Mouse (Mus musculus): ENCODE results near the gene Vmn1r69. TPM values are rescaled to one million over a fixed set of nuclear protein-coding genes. Genes with fewer than 3 reads are reported as not detected.

The Vmn1r69 gene
- not detected in 2 replicates for polyA plus RNA-seq (2014; fragmentation: Nextera tagmentation; extraction: Ambion mirVana)

DNA sequence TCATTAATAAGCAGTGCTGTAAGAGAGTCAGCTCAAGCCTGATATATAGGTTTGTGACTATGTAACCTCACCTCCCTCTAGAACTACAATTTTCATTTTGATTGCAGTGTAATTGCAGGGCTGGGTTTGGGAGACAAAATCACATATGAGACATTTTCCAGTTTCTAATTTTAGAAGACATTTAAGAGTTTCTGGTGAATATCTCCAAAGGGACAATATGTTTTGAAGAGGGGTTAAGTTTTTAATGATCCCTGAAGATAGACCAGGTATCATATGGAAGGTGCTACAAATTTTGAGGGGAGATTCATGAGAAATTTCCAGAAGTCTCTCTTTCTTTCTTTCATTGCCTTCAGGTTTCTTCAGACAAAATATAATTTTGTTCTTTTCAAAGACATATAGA, at the start of gene Vmn1r69:
Vmn1r69 (minus strand) TSS at position 101 of the 400 bp plus-strand sequence.
- Histone ChIP-seq H3K36me3 (ENCODE audit: insufficient read depth) (no peaks in the 10 kb centered on the region), H3K27me3 (ENCODE audit: insufficient read depth, low read length) (no peaks in the 10 kb centered on the region), H3K4me1 (ENCODE audit: insufficient read depth) (no peaks in the 10 kb centered on the region), H3K4me3 (ENCODE audit: low read depth, low read length) (no peak within 1 kb of the TSS), H3K9me3 (ENCODE audit: low read depth, low read length) (no peaks in the 10 kb centered on the region; the same call in 1 of the 2 replicates), H3K9ac (no peak within 1 kb of the TSS), H3K27ac (ENCODE audit: low read depth) (no peak within 1 kb of the TSS), H3K4me2 (no peak within 1 kb of the TSS)
- DNase-seq (no peak), ATAC-seq (ENCODE audit: insufficient read depth) (no peak)
- no peak for TF ChIP-seq CTCF (IDR thresholded peaks at IDR 0.05; ENCODE audit: low read depth)

DNA sequence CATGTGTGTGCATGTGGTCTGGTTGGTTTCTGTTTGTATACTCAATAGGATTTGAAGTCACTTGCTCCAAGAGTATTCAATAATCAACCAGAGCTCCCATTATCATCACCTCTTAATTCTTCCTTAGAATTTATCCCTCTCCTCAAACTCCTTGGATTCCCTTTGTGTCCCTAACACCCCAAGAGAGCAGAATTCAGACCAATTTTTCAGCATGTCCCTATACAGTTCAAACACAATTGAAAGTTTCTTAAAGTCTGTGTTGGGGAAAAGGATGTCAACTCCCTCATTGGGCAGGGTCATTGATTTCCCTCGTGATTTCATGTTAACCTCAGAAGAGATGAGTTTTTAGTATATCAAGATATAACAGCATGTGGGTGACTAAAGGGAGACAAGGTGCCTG, 17.8 kb upstream of the Vmn1r69 start, which contains the start of gene Vmn1r70:
Vmn1r70 (plus strand) TSS at position 301 of the 400 bp plus-strand sequence.
- H3K27ac ChIP-seq (ENCODE audit: low read depth) = no peak within 1 kb of the TSS
- H3K9me3 ChIP-seq (ENCODE audit: low read depth, low read length) = peaks cover 4% of the 10 kb centered on the region; the same call in 1 of the 2 replicates
- DNase-seq (no peak), ATAC-seq (ENCODE audit: insufficient read depth) (no peak)
- H3K36me3 ChIP-seq (ENCODE audit: insufficient read depth) = no peaks in the 10 kb centered on the region
- WGBS = 59% methylated on average over 1 of the region's 1 CpGs
- H3K9ac ChIP-seq = no peak within 1 kb of the TSS
- no peaks in the 10 kb centered on the region for H3K27me3 ChIP-seq (ENCODE audit: insufficient read depth, low read length)
- no peak within 1 kb of the TSS for H3K4me2 ChIP-seq
- no peak for TF ChIP-seq CTCF (IDR thresholded peaks at IDR 0.05; ENCODE audit: low read depth)
- no peaks in the 10 kb centered on the region for H3K4me1 ChIP-seq (ENCODE audit: insufficient read depth)
- no peak within 1 kb of the TSS for H3K4me3 ChIP-seq (ENCODE audit: low read depth, low read length)

DNA sequence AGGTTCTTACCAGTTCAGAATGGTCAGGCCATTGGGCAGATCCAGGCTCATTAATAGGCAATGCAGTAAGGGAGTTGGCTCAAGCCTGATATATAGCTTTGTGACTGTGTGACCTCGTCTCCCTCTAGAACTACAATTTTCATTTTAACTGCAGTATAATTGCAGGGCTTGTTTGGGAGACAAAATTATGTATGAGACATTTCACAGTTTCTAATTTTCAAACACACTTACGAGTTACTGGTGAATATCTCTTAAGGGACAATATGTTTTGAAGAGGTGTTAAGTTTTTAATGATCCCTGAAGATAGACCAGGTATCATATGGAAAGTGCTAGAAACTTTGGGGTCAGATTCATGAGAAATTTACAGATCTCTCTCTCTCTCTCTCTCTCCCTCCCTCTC, 55.1 kb downstream of the Vmn1r69 start, which contains the start of gene Vmn1r68:
Vmn1r68 (minus strand) TSS at position 101 of the 400 bp plus-strand sequence.
- Histone ChIP-seq H3K9ac (no peak within 1 kb of the TSS), H3K4me1 (ENCODE audit: insufficient read depth) (no peaks in the 10 kb centered on the region), H3K27me3 (ENCODE audit: insufficient read depth, low read length) (no peaks in the 10 kb centered on the region), H3K36me3 (ENCODE audit: insufficient read depth) (no peaks in the 10 kb centered on the region), H3K9me3 (ENCODE audit: low read depth, low read length) (no peaks in the 10 kb centered on the region), H3K27ac (ENCODE audit: low read depth) (no peak within 1 kb of the TSS), H3K4me3 (ENCODE audit: low read depth, low read length) (no peak within 1 kb of the TSS), H3K4me2 (no peak within 1 kb of the TSS)
- TF ChIP-seq CTCF (IDR thresholded peaks at IDR 0.05; ENCODE audit: low read depth) = no peak
- DNase-seq (no peak), ATAC-seq (ENCODE audit: insufficient read depth) (no peak)
- 60% methylated on average over 2 of the region's 2 CpGs for WGBS

Other genes with a start within 250 kb of the Vmn1r69 start
- gene Vmn1r67, start 170.3 kb downstream of the Vmn1r69 start, polyA plus RNA-seq (2014; fragmentation: Nextera tagmentation; extraction: Ambion mirVana) = not detected in 2 replicates
- 14.7 and 16.3 TPM in 2 replicates for gene Zik1, start 118.3 kb downstream of the Vmn1r69 start, polyA plus RNA-seq (2014; fragmentation: Nextera tagmentation; extraction: Ambion mirVana)
- gene Vmn1r68, start 55.2 kb downstream of the Vmn1r69 start, polyA plus RNA-seq (2014; fragmentation: Nextera tagmentation; extraction: Ambion mirVana) = not detected in 2 replicates
- gene Vmn1r70, start 17.9 kb upstream of the Vmn1r69 start, polyA plus RNA-seq (2014; fragmentation: Nextera tagmentation; extraction: Ambion mirVana) = not detected in 2 replicates
- gene Nlrp4b, start 74.1 kb upstream of the Vmn1r69 start, polyA plus RNA-seq (2014; fragmentation: Nextera tagmentation; extraction: Ambion mirVana) = not detected in 2 replicates
- not detected in 2 replicates for gene Vmn1r71, start 140.7 kb upstream of the Vmn1r69 start, polyA plus RNA-seq (2014; fragmentation: Nextera tagmentation; extraction: Ambion mirVana)

Data from lung, embryonic 14.5 days (tissue).